Mouse (Mus musculus) CH12.LX (cell line): ENCODE data around the gene Uchl4. TPM values are rescaled to one million over a fixed set of nuclear protein-coding genes. Genes with fewer than 3 reads are reported as not detected.

ENCODE experiments used
- DNase-seq: peaks from one replicate; pipeline ENCODE4 v3.0.0-alpha.2; 2013; ENCODE audit errors: extremely low read depth
- H3K27ac ChIP-seq: 2 replicates; pipeline ENCODE4 v1.5.1; 2012; ENCODE audit warnings: low read depth, mild to moderate bottlenecking, control low read depth, moderate library complexity; ENCODE audit not compliant: insufficient read depth
- H3K27me3 ChIP-seq: replicated peaks from 2 replicates; pipeline ENCODE3; 2012; ENCODE audit warnings: inconsistent platforms
- H3K36me3 ChIP-seq, 2 experiments: replicated peaks in 1 of 2; 2 replicates each; pipeline versions ENCODE3 to v1.6.1; 2012; ENCODE audit warnings: inconsistent platforms in 1 of 2, low read length in 1 of 2, mild to moderate bottlenecking in 1 of 2, mixed read lengths in 1 of 2, moderate library complexity in 1 of 2; ENCODE audit not compliant: control insufficient read depth in 1 of 2, insufficient read depth in 1 of 2
- H3K4me1 ChIP-seq, 2 experiments: 2 replicates each; pipeline ENCODE4 v1.6.1; 2012; ENCODE audit warnings: inconsistent platforms in 1 of 2, moderate library complexity in 1 of 2; ENCODE audit not compliant: insufficient read depth in 2 of 2, control insufficient read depth in 1 of 2
- H3K4me2 ChIP-seq: 2 replicates; pipeline ENCODE4 v1.6.1; 2012; ENCODE audit warnings: low read depth, mild to moderate bottlenecking, control low read depth; ENCODE audit not compliant: poor library complexity, insufficient read depth, severe bottlenecking
- H3K4me3 ChIP-seq, 3 experiments: fragments of 150-350 bp in 1 of 3; sonication (generic) in 1 of 3; replicated peaks in 1 of 3; 2 replicates each; pipeline versions ENCODE3 to v1.5.1; 2011 to 2012; ENCODE audit warnings: low read depth in 2 of 3, low read length in 2 of 3, mild to moderate bottlenecking in 2 of 3, moderate library complexity in 2 of 3, control low read depth in 1 of 3, improper control_type of control experiment in 1 of 3, inconsistent platforms in 1 of 3, mixed read lengths in 1 of 3; ENCODE audit not compliant: poor library complexity in 1 of 3
- H3K79me2 ChIP-seq: replicated peaks from 2 replicates; pipeline ENCODE4 v1.6.1; 2012; ENCODE audit warnings: mild to moderate bottlenecking, moderate library complexity; ENCODE audit not compliant: control insufficient read depth, poor library complexity, insufficient read depth, severe bottlenecking; ENCODE audit errors: extremely low read depth
- H3K9ac ChIP-seq: 2 replicates; pipeline ENCODE4 v1.6.1; 2012; ENCODE audit warnings: low read depth, mild to moderate bottlenecking, control low read depth, moderate library complexity; ENCODE audit not compliant: insufficient read depth
- H3K9me3 ChIP-seq: replicated peaks from 2 replicates; pipeline ENCODE3; 2012; ENCODE audit warnings: low read length, inconsistent platforms, mixed read lengths
- CHD1 ChIP-seq: IDR thresholded peaks from 2 replicates; pipeline ENCODE4 v1.6.1; 2012; ENCODE audit warnings: low read depth, low read length, improper control_type of control experiment, inconsistent platforms
- CTCF ChIP-seq, 2 experiments: IDR thresholded peaks in 1 of 2; conservative IDR thresholded peaks in 1 of 2; 2 replicates each; pipeline ENCODE4 v1.5.1; 2011 to 2012; ENCODE audit warnings: low read depth in 2 of 2, low read length in 2 of 2, improper control_type of control experiment in 1 of 2, inconsistent platforms in 1 of 2, mild to moderate bottlenecking in 1 of 2, moderate library complexity in 1 of 2
- E2F4 ChIP-seq: IDR thresholded peaks from 2 replicates; pipeline ENCODE4 v1.6.1; 2011; ENCODE audit warnings: low read depth, low read length, improper control_type of control experiment; ENCODE audit not compliant: insufficient replicate concordance
- ELF1 ChIP-seq: IDR thresholded peaks from 2 replicates; pipeline ENCODE4 v1.6.1; 2014; ENCODE audit warnings: low read depth, mild to moderate bottlenecking, inconsistent platforms, low read length, improper control_type of control experiment
- ETS1 ChIP-seq: conservative IDR thresholded peaks from 2 replicates; pipeline ENCODE4 v1.6.1; 2012; ENCODE audit warnings: low read depth, mild to moderate bottlenecking, inconsistent platforms, low read length, improper control_type of control experiment, moderate library complexity
- HCFC1 ChIP-seq: IDR thresholded peaks from 2 replicates; pipeline ENCODE4 v1.6.1; 2012; ENCODE audit warnings: low read depth, mild to moderate bottlenecking, inconsistent platforms, low read length, improper control_type of control experiment
- IRF4 ChIP-seq: IDR thresholded peaks from 2 replicates; pipeline ENCODE4 v1.6.1; 2014; ENCODE audit warnings: low read depth, mild to moderate bottlenecking, inconsistent platforms, low read length, improper control_type of control experiment
- JUND ChIP-seq: conservative IDR thresholded peaks from 2 replicates; pipeline ENCODE4 v1.6.1; 2011; ENCODE audit warnings: low read depth, low read length, improper control_type of control experiment
- MAZ ChIP-seq: IDR thresholded peaks from 2 replicates; pipeline ENCODE4 v1.6.1; 2012; ENCODE audit warnings: low read depth, mild to moderate bottlenecking, inconsistent platforms, low read length, improper control_type of control experiment, moderate library complexity
- MEF2A ChIP-seq: IDR thresholded peaks from 2 replicates; pipeline ENCODE4 v1.6.1; 2014; ENCODE audit warnings: low read depth, mild to moderate bottlenecking, inconsistent platforms, low read length, improper control_type of control experiment, borderline replicate concordance
- MXI1 ChIP-seq: IDR thresholded peaks from 2 replicates; pipeline ENCODE4 v1.6.1; 2011; ENCODE audit warnings: mild to moderate bottlenecking, low read depth, low read length, improper control_type of control experiment
- NELFE ChIP-seq: IDR thresholded peaks from 2 replicates; pipeline ENCODE4 v1.6.1; 2011; ENCODE audit warnings: low read depth, low read length, improper control_type of control experiment
- NRF1 ChIP-seq: IDR thresholded peaks from 2 replicates; pipeline ENCODE4 v1.6.1; 2014; ENCODE audit warnings: low read depth, mild to moderate bottlenecking, inconsistent platforms, low read length, improper control_type of control experiment, moderate library complexity
- POLR2A ChIP-seq: IDR thresholded peaks from 2 replicates; pipeline ENCODE4 v1.6.1; 2011; ENCODE audit warnings: low read depth, mild to moderate bottlenecking, improper control_type of control experiment, low read length
- POLR2AphosphoS2 ChIP-seq: IDR thresholded peaks from 2 replicates; pipeline ENCODE4 v1.6.1; 2011; ENCODE audit warnings: low read depth, low read length, improper control_type of control experiment
- RAD21 ChIP-seq: IDR thresholded peaks from 2 replicates; pipeline ENCODE4 v1.6.1; 2011; ENCODE audit warnings: low read depth, mild to moderate bottlenecking, low read length, improper control_type of control experiment, moderate library complexity
- SIN3A ChIP-seq: IDR thresholded peaks from 2 replicates; pipeline ENCODE4 v1.6.1; 2012; ENCODE audit warnings: low read length, improper control_type of control experiment, inconsistent platforms
- SMC3 ChIP-seq: IDR thresholded peaks from 2 replicates; pipeline ENCODE4 v1.6.1; 2011; ENCODE audit warnings: low read depth, low read length, improper control_type of control experiment
- TBP ChIP-seq: conservative IDR thresholded peaks from 2 replicates; pipeline ENCODE4 v1.6.1; 2011; ENCODE audit warnings: low read depth, low read length, improper control_type of control experiment
- TCF12 ChIP-seq: IDR thresholded peaks from 2 replicates; pipeline ENCODE4 v1.6.1; 2014; ENCODE audit warnings: low read depth, mild to moderate bottlenecking, inconsistent platforms, low read length, improper control_type of control experiment
- USF1 ChIP-seq: IDR thresholded peaks from 2 replicates; pipeline ENCODE4 v1.6.1; 2014; ENCODE audit warnings: low read depth, mild to moderate bottlenecking, inconsistent platforms, low read length, improper control_type of control experiment
- USF2 ChIP-seq: conservative IDR thresholded peaks from 2 replicates; pipeline ENCODE4 v1.6.1; 2011; ENCODE audit warnings: low read depth, low read length, improper control_type of control experiment
- ZMIZ1 ChIP-seq: IDR thresholded peaks from 2 replicates; pipeline ENCODE4 v1.6.1; 2012; ENCODE audit warnings: low read depth, mild to moderate bottlenecking, inconsistent platforms, low read length, improper control_type of control experiment
- dilution Hi-C: fragments of 300-500 bp; cut with MboI; formaldehyde crosslinking; loops from 2 replicates; pipeline ENCODE4 v1.14.3; 2020; ENCODE audit warnings: low sequenced_read_pairs; ENCODE audit not compliant: extremely low pct_unique_long_range_greater_than_20kb, extremely low pct_ligation_motif_present
- in situ Hi-C: fragments of 300-500 bp; cut with MboI; formaldehyde crosslinking; loops from 3 replicates; pipeline ENCODE4 v1.14.3; 2019; ENCODE audit warnings: low sequenced_read_pairs, low pct_ligation_motif_present, low pct_unique_long_range_greater_than_20kb, mixed read lengths
- polyA plus RNA-seq: library from polyadenylated mRNA; unstranded; fragments of >175 nt; gene quantifications from 2 replicates; pipeline ENCODE4 v1.2.1, GENCODE M21; 2012; ENCODE audit warnings: low read depth; ENCODE audit not compliant: insufficient read length
- total RNA-seq, 2 experiments: library from RNA; depleted of rRNA; stranded (reverse); fragments of 300-350 nt in 1 of 2; fragments of >200 nt in 1 of 2; gene quantifications; 2 replicates each; pipeline ENCODE4 v1.2.3; 2012 to 2014

Gene Uchl4
- total and polyA plus RNA-seq, 3 experiments, result 0.55 to 16.8 (median 8.2) TPM

GRCm38 (mm10) chr9:64253021-64253904, 18.3 kb downstream of the Uchl4 start, which contains the start of gene Map2k1:
TSS of gene Map2k1 (minus strand) at chr9:64253631.
- H3K9me3 ChIP-seq, result no peaks in the 10 kb centered on the region
- in situ Hi-C loops, result loop anchor here (10.0 kb wide), 1 partner anchor 58 kb away; no protein-coding TSS in a partner anchor
- H3K4me2 ChIP-seq, result peak within 1 kb of the TSS; percentile 67
- H3K36me3 ChIP-seq, result peaks cover 2 to 3% of the 10 kb centered on the region in 2 experiments
- peak within 1 kb of the TSS; percentile 65 for H3K27ac ChIP-seq
- H3K27me3 ChIP-seq, result no peaks in the 10 kb centered on the region
- peak within 1 kb of the TSS; percentile 89 for H3K9ac ChIP-seq
- H3K4me3 ChIP-seq, result peak within 1 kb of the TSS; percentile 87 to 96 (median 95)
- peak; percentile 99 for DNase-seq
- no peak for TF ChIP-seq ETS1
- peak; percentile 73 for TF ChIP-seq POLR2AphosphoS2
- peak; percentile 19 for TF ChIP-seq RAD21
- TF ChIP-seq TCF12, result peak; percentile 88
- TF ChIP-seq MAZ, result peak; percentile 70; the same call in 1 of the 2 replicates
- TF ChIP-seq SIN3A, result peak; percentile 57
- peak; percentile 8 to 81; a peak in 2 of 4 replicates for TF ChIP-seq CTCF (conservative IDR thresholded peaks at IDR 0.05 in 1 of 2, IDR thresholded peaks at IDR 0.05 in 1 of 2; ENCODE audit: low read depth in 2 of 2, low read length in 2 of 2)
- no peak for TF ChIP-seq JUND
- TF ChIP-seq IRF4, result no peak; the same call in 1 of the 2 replicates
- TF ChIP-seq ELF1, result peak; percentile 83
- no peak for TF ChIP-seq E2F4
- TF ChIP-seq SMC3, result peak; percentile 65
- peak; percentile 63; the same call in 1 of the 2 replicates for TF ChIP-seq MXI1
- peak; percentile 73 for TF ChIP-seq USF2
- peak; percentile 98 for TF ChIP-seq POLR2A
- peak; percentile 95 for TF ChIP-seq ZMIZ1
- 0 out of 2 replicates have a peak, but pooled peaks have one; percentile 23 for TF ChIP-seq NRF1
- peak; percentile 98 for TF ChIP-seq NELFE
- TF ChIP-seq USF1, result peak; percentile 90
- TF ChIP-seq CHD1, result no peak
- peak; percentile 78 for TF ChIP-seq TBP
- peak; percentile 76 for TF ChIP-seq HCFC1
- TF ChIP-seq MEF2A, result no peak
- H3K79me2 ChIP-seq, result peaks cover 29% of the 10 kb centered on the region
- dilution Hi-C loops, result no loop called here
- peaks cover 12 to 46% of the 10 kb centered on the region in 2 experiments for H3K4me1 ChIP-seq
